Mouse (Mus musculus) layer of hippocampus, adult 9-11 months (tissue): Measurements from ENCODE around the gene Actn4.
"Not testable (repeated sequence)": the region's sequence is repeated elsewhere in the genome, so short reads cannot be mapped to it uniquely, and the experiment has no call there.

Source experiments
- DNase-seq: peaks from one replicate; pipeline ENCODE4 v3.0.0; 2022

Gene Actn4

GRCm38 (mm10) chr7:28969672-28970394 lies 7.7 kb upstream of the Actn4 start:
- no peak for DNase-seq

DNA sequence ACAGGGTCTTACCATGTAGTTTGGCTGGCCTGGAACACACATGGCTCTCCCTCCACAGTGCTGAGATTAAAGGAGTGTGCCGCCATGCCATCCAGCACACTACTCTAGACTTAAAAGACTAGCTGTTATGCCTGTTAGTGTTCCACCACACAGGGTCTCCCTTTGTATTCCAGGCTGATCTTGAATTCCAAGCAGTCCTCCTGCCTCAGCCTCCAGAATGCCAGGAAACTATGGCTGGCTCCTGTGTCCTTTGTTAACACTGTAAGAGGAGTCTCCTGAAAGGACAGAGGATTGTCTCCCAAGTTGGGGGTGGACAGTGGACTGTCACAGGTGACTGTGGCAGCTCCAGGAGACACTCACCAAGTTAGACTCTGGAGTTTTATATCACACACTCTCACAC lies 7.1 kb upstream of the Actn4 start:
- DNase-seq: no peak

DNA sequence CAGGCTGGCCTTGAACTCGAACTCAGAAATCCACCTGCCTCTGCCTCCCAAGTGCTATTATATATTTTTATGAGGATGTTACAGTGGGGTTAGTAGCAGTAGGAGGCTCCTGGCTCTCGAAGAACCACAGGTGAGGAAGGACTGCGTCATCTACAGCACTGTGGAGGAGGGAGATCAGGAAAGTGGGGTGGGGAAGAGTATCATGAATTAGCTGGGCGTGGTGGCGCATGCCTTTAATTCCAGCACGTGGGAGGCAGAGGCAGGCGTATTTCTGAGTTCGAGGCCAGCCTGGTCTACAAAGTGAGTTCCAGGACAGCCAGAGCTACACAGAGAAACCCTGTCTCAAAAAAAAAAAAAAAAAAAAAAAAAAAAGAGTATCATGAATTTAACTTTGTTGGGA lies 6.0 kb upstream of the Actn4 start:
- DNase-seq: not testable (repeated sequence)

DNA sequence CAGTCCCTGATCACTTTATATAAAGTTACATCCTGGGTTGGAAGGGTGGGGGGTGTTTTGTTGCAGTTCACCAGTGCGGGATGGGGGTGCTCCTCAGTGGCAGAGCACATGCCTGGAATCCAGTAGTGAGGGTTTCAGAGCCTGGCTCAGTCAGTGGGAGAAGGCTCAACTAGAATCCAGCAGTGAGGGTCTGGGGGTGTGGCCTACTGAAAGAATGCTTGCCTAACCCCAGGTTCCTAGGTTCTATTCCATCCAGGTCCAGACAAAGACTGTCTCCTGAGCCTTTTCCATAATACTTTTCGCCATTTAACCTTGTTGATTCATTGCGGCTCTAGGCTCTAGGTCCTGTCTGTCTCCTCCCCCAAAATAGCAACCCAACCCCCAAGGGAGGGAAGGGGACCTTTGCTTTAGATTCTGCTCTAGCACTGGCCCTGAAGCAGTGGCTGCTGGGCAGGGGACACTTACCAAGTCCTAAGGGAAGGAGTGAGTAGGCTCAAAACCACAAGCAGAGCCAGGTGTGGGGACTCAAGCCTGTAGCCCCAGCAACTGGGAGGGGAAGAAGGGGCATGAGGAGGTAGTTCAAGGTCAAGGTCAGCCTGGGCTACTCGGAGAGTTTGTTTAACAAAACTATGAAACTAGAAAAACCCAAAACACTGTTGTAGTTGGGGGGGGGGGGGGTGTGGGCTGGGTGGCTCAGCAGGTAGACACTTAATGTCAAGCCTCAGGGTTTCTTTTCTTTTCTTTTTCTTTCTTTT lies 4.8 kb upstream of the Actn4 start:
- DNase-seq: no peak

- DNase-seq: no peak
These were observed 4.0 kb upstream of the Actn4 start for GRCm38 (mm10) chr7:28966181-28966580.

GRCm38 (mm10) chr7:28965346-28965840 lies 3.3 kb upstream of the Actn4 start:
- DNase-seq: no peak

DNA sequence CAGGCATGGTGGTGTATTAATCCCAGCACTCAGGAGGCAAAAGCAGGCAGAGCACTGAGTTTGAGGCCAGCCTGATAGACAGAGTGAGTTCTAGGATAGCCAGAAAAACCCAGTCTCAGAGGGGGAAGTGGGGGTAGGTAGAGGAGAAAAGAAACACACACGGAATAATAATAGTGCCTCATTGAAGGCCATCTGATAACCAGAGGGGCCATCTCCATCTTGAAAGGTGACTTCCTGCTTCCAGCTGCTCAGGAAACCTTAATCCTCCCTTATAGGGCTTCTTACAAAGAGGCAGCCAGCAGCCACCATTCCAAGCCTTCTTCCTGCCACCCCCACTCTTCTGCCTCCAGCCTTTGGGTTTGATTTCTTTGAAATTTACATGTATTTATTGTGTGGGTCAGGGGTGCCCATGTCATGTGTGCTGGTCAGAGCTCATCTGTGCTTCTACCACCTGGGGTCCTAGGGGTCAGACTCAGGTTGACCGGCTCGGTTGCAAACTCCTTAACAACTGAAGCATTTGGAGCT lies 1.3 kb upstream of the Actn4 start:
- no peak for DNase-seq

DNA sequence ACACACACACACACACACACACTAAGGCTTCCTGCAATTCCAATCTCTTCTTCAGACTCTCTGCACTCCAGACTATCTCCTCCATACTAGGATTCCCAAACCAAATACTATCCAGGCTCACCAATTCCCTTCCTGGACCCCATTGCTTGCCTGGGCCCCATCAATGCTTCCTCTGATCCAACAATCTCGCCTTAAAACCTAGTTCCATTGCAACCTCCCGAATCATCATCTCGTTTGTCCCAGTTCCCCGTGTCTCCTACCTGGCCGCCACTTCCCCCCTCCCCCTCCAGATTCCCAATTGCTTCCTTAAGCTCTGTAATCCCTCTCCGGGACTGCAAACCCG lies 585 bp downstream of the Actn4 start:
- no peak for DNase-seq

DNA sequence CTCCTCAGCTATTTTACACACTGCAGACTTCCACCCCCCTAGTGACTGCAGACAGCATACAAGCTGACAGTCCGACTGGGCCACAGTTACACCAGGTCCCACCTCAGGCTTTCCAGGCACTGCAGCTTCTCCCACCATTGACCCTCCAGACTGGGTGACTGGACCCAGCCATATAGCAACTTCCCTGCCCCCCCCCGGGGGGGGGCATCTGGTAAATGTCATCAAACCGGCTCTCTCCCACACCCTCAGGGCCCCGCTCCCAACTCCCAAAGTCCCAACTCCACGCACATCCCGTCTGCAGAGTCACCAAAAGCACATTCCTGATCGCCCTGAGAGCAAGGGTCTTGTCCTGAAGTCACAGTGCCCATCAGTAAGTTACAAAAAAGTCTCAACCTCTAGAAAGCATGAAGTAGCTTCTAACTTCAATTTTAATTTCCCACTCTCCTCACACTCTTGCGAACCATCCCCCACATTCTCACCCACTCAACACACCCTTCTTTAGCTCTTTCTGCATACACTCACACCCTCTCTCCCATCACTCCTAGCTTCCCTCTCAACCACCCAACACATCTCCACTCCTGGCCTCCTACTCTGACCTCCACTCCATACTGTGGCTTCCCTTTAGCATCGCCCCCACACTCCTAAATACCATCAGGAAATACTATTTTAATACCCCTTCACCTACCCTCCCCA lies 1.6 kb downstream of the Actn4 start:
- DNase-seq: no peak

- DNase-seq: no peak
These were observed 2.6 kb downstream of the Actn4 start for GRCm38 (mm10) chr7:28959505-28960045.

DNA sequence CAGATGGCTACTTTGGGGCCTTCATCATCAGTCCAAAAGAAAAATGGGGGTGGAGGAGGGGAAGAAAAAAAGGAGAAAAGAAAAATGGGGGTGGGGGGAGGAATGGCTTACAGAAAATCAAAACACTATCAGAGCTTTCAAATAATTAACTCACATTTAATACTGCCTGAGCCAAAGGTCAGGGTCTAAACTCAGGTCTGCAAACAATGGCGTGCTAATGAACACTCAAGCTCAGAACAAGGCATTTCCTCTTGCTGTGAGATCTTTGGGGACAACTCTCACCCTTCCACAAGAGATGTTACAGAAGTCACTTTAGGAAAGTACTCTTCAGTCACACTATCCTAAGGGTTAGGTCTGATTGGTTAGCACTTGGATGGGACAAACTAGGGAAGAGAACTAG lies 3.4 kb downstream of the Actn4 start:
- no peak for DNase-seq

DNA sequence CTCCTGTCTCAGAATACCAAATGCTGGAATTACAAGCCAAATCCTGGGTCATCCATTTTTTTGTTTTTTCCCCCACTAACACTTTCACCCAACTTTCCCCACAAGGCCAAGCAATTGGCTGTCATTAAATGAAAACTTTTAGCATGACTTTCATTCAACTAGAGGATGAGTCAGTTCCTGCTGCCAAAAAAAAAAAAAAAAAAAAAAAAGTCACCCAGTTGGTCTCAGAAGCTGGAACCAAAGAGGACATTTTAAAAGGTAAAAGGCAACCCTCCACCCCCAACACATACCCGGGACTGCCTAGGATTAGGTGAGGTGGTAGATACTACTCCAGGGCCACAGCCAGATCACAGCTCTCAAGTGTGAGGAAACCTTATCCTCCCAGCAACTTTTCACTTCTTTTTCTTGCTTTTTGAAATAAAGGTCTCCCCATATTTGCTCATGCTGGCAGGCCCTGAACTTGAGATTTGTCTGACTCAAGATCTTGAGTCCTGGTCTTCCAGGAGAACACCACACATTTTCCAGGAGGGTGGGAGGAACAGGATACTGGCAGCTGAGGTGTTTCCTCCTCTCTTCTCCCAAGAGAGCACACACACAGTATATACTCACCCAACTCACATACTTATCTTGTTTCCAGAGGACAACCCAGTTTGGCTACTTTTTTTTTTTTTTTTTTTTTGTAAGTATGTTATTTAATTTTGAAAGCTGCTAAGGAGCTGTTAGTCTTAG lies 4.0 kb downstream of the Actn4 start:
- no peak for DNase-seq

DNA sequence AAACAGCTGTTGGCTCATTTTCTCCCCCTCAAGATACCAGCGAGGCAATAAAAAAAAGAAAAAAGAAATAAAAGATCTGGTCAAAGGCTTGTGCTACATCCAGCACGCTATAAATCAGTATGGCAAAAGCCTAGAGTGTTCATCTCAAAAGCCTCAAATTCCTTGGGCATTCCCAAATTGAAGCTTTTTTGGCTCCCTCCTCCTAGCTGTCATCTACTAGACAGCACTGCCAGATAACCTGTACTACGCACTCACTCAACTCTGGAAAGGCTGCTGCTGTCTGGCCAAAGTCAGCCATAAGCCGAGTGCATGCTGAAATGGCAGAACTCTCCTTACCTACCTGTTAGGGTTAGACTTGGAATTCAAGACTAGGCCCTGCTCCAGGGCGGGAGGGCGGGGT lies 4.9 kb downstream of the Actn4 start:
- no peak for DNase-seq

- DNase-seq: no peak
These were observed 5.9 kb downstream of the Actn4 start for GRCm38 (mm10) chr7:28956270-28956669.

DNA sequence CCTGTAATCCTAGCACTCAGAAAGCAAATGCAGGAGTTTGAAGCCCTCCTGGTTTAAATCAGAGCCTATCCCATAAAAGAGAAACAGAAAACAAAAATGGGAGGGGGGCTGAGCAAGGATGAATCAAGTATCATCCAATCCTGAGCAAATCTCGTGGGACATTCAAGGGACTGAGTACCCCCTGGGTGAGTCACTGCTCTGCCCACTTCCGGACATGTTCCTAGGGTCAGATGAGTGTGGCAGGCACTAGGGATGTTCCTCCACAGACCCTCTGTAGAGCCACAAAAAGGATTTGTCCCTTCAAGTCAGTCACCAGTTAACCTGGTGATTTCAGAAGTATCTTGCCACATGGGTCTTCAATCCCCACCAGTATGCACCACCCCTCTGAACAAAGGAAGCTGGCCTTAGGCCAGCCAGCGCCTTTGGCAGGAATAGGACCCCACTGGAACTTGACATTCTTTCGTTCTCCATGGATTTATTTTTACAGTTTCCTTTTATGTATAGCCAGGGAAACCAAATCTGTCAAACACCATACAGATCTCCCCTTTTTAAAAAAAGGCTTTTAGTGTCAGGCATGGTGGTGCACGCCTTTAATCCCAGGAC lies 6.7 kb downstream of the Actn4 start:
- no peak for DNase-seq

DNA sequence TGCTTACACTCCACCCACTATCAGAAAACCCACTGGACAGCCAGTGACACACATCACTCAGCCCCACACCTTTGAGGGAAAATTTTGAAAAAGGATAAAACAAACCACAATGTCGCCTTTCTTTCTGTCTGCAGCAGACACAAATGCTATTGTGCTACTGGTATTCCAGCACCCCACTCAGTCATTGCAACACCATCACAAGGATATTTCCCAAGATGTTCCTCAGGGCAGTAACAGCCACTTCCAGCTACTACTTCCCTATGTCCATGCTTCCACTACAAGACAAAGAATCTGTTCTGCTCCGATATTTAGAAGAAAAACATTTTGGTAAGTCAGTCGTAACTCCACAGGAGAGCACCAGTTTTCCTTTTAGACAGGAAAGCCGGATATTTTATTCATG lies 7.4 kb downstream of the Actn4 start:
- no peak for DNase-seq

GRCm38 (mm10) chr7:28953476-28954376 lies 8.4 kb downstream of the Actn4 start:
- no peak for DNase-seq

DNA sequence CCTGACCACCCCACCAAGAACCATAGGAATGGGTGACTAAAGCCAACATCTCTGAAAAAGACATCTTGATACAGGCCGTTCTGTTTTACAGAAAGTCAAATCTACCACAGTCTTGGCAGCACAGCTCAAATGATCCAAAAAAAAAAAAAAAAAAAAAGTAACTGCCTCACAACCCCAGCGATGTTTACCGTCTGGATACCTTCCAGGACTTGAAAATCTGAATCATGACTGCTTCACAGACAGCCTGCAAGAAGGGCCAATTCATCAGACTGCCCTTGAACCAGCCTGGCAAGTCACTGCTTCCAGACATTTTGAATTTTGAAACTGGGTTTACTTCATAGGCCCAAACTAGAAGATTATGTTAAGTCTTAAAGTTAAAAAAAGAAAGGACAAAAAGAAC lies 9.4 kb downstream of the Actn4 start:
- no peak for DNase-seq

GRCm38 (mm10) chr7:28951764-28952163 lies 10.4 kb downstream of the Actn4 start:
- DNase-seq: no peak

GRCm38 (mm10) chr7:28950346-28951037 lies 11.6 kb downstream of the Actn4 start:
- no peak for DNase-seq

GRCm38 (mm10) chr7:28949298-28949697 lies 12.8 kb downstream of the Actn4 start:
- no peak for DNase-seq
